Mouse (Mus musculus) liver, embryonic 14.5 days (tissue): ENCODE measurements around the gene Slc25a10. TPM values are rescaled to one million over a fixed set of nuclear protein-coding genes. Genes with fewer than 3 reads are reported as not detected.
A peak's percentile ranks its signal among the peaks of the same experiment; 100 is the strongest.

Source experiments
- ATAC-seq: fragments of 200-750 bp; cut with Nextera tagmentation; 2 replicates; pipeline ENCODE4 v1.8.0; 2017; ENCODE audit warnings: moderate number of reproducible peaks, mild to moderate bottlenecking, moderate library complexity; ENCODE audit not compliant: insufficient read depth
- DNase-seq, 3 experiments: peaks; one replicate each; pipeline ENCODE4 v3.0.0-alpha.2; 2012 to 2013; ENCODE audit warnings: low read depth in 3 of 3, low spot score in 3 of 3
- H3K27ac ChIP-seq: fragments of 300-500 bp; sonication (generic); 2 replicates; pipeline ENCODE4 v1.5.1; 2014; ENCODE audit warnings: moderate library complexity, mild to moderate bottlenecking, control low read depth, inconsistent platforms
- H3K27me3 ChIP-seq: fragments of 300-500 bp; sonication (generic); 2 replicates; pipeline ENCODE4 v1.6.1; 2014; ENCODE audit warnings: mild to moderate bottlenecking, low read length, moderate library complexity; ENCODE audit not compliant: control insufficient read depth, insufficient read depth
- H3K36me3 ChIP-seq: fragments of 300-500 bp; sonication (generic); replicated peaks from 2 replicates; pipeline ENCODE4 v1.6.1; 2014; ENCODE audit warnings: low read depth; ENCODE audit not compliant: control insufficient read depth, insufficient read depth
- H3K4me1 ChIP-seq, 2 experiments: fragments of 200-500 bp in 1 of 2; fragments of 300-500 bp in 1 of 2; sonication (generic) in 1 of 2; replicated peaks; 2 replicates each; pipeline ENCODE4 v1.6.1; 2012 to 2014; ENCODE audit warnings: antibody characterized with exemption in 1 of 2, inconsistent platforms in 1 of 2, low read length in 1 of 2; ENCODE audit not compliant: control insufficient read depth in 2 of 2, insufficient read depth in 2 of 2
- H3K4me2 ChIP-seq: fragments of 300-500 bp; sonication (generic); 2 replicates; pipeline ENCODE4 v1.6.1; 2014; ENCODE audit warnings: low read depth, mild to moderate bottlenecking, control low read depth, moderate library complexity
- H3K4me3 ChIP-seq, 2 experiments: fragments of 200-500 bp in 1 of 2; fragments of 300-500 bp in 1 of 2; sonication (generic) in 1 of 2; 2 replicates each; pipeline ENCODE4 v1.5.1; 2012 to 2014; ENCODE audit warnings: low read depth in 2 of 2, low read length in 2 of 2, mild to moderate bottlenecking in 2 of 2, control low read depth in 1 of 2, inconsistent platforms in 1 of 2, moderate library complexity in 1 of 2; ENCODE audit not compliant: insufficient read depth in 1 of 2
- H3K9ac ChIP-seq: fragments of 300-500 bp; sonication (generic); replicated peaks from 2 replicates; pipeline ENCODE4 v1.6.1; 2014; ENCODE audit warnings: mild to moderate bottlenecking, control low read depth, moderate library complexity
- H3K9me3 ChIP-seq: fragments of 300-500 bp; sonication (generic); 2 replicates; pipeline ENCODE4 v1.6.1; 2016; ENCODE audit warnings: low read length, mixed read lengths; ENCODE audit not compliant: control insufficient read depth
- CTCF ChIP-seq: IDR thresholded peaks from 2 replicates; pipeline ENCODE4 v1.5.1; 2016; ENCODE audit warnings: antibody characterized with exemption, low read depth, control low read depth
- EP300 ChIP-seq: IDR thresholded peaks from 2 replicates; pipeline ENCODE4 v1.6.1; 2016; ENCODE audit warnings: antibody characterized with exemption, low read depth
- WGBS: fragments of 180-500 bp; shearing (Covaris S2); extraction: QIAGEN DNeasy Blood & Tissue Kit; methylation state at CpG from one replicate; pipeline ENCODE4 v1.1.7; 2014; ENCODE audit not compliant: insufficient replicate concordance; 5-methylcytosine and 5-hydroxymethylcytosine counted together
- polyA plus RNA-seq, 2 experiments: library from polyadenylated mRNA; depleted of rRNA in 1 of 2; stranded (reverse) in 1 of 2; unstranded in 1 of 2; fragments of >200 nt; fragmentation: Nextera tagmentation in 1 of 2; extraction: Ambion mirVana in 1 of 2; gene quantifications; 2 replicates each; pipeline versions ENCODE4 v1.2.1 to v1.2.3; 2012 to 2014

Gene Slc25a10
- polyA plus RNA-seq, 2 experiments = 31.5 to 35.1 TPM

DNA sequence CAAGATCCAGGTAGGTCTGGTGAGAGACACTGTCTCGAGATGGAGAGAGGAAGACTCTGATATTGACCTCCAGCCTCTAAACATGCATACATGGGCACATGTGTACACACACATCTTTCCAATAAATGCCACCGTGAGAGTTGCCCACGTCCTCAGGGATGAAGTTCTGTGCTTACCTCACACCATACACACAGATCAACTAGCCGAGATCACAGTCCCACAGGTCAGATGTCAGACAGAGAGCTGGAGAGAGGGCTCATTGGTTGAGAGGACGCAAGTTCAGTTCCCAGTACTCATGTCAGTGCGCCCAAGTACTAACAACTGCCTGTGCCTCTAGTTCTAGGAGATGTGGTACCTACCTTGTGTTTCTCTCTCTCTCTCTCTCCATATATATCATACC, 9.4 kb downstream of the Slc25a10 start:
- ATAC-seq (no peak), DNase-seq (no peak)
- TF ChIP-seq EP300 (no peak), CTCF (no peak)
- Histone ChIP-seq H3K9ac (no peak overlapping the region), H3K9me3 (no peaks in the 10 kb centered on the region), H3K4me3 (no peak overlapping the region), H3K27me3 (no peaks in the 10 kb centered on the region), H3K4me1 (0 out of 4 replicates have a peak, but pooled peaks cover 0 to 1% of the 10 kb centered on the region in 2 experiments), H3K4me2 (no peak overlapping the region), H3K27ac (no peak overlapping the region), H3K36me3 (peaks cover 6% of the 10 kb centered on the region)
- 48% methylated on average over 6 of the region's 6 CpGs for WGBS

GRCm38 (mm10) chr11:120501701-120502100, 10.1 kb downstream of the Slc25a10 start:
- Histone ChIP-seq H3K4me2 (no peak overlapping the region), H3K4me1 (peaks cover 0 to 3% of the 10 kb centered on the region in 2 experiments; a peak in 1 of 4 replicates), H3K4me3 (no peak overlapping the region), H3K36me3 (peaks cover 4% of the 10 kb centered on the region), H3K9me3 (no peaks in the 10 kb centered on the region), H3K9ac (no peak overlapping the region), H3K27me3 (no peaks in the 10 kb centered on the region), H3K27ac (no peak overlapping the region)
- whole genome bisulfite sequencing = 65% methylated on average over 4 of the region's 4 CpGs
- ATAC-seq (no peak), DNase-seq (no peak)
- TF ChIP-seq EP300 (no peak), CTCF (no peak)

DNA sequence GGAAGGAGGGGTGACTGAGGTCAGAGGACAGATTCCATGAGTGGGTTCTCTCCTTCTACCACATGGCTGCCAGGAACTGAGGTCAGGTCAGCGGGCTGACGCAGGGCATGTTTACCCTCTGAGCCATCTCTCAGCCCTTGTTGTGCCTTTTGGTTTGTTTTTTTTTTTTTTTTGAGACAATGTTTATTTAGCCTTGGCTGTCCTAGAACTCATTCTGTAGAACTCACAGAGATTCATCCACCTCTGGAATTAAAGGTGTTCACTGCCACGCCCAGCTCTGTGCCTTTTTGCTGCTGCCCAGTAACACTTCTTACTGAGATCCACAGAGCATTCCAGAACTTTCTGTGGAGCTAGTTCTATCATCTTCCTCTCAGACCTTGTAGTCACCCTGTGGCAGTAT, 14.0 kb downstream of the Slc25a10 start:
- Histone ChIP-seq H3K4me1 (peaks cover 11 to 17% of the 10 kb centered on the region in 2 experiments), H3K4me2 (no peak overlapping the region), H3K9me3 (no peaks in the 10 kb centered on the region), H3K27me3 (no peaks in the 10 kb centered on the region), H3K36me3 (no peaks in the 10 kb centered on the region), H3K9ac (no peak overlapping the region), H3K27ac (no peak overlapping the region), H3K4me3 (no peak overlapping the region)
- ATAC-seq (no peak), DNase-seq (no peak)
- WGBS = 70% methylated on average over 3 of the region's 3 CpGs
- TF ChIP-seq EP300 (no peak), CTCF (no peak)

GRCm38 (mm10) chr11:120506899-120507298, 15.3 kb downstream of the Slc25a10 start:
- no peaks in the 10 kb centered on the region for H3K36me3 ChIP-seq
- WGBS = 40% methylated on average over 4 of the region's 4 CpGs
- no peak overlapping the region for H3K4me2 ChIP-seq
- no peak overlapping the region for H3K27ac ChIP-seq
- no peak overlapping the region for H3K4me3 ChIP-seq
- H3K9me3 ChIP-seq = no peaks in the 10 kb centered on the region
- peak; percentile 62 for TF ChIP-seq CTCF
- no peak for TF ChIP-seq EP300
- H3K27me3 ChIP-seq = no peaks in the 10 kb centered on the region
- no peak for ATAC-seq
- DNase-seq = no peak
- H3K9ac ChIP-seq = no peak overlapping the region
- peaks cover 11 to 21% of the 10 kb centered on the region in 2 experiments for H3K4me1 ChIP-seq

DNA sequence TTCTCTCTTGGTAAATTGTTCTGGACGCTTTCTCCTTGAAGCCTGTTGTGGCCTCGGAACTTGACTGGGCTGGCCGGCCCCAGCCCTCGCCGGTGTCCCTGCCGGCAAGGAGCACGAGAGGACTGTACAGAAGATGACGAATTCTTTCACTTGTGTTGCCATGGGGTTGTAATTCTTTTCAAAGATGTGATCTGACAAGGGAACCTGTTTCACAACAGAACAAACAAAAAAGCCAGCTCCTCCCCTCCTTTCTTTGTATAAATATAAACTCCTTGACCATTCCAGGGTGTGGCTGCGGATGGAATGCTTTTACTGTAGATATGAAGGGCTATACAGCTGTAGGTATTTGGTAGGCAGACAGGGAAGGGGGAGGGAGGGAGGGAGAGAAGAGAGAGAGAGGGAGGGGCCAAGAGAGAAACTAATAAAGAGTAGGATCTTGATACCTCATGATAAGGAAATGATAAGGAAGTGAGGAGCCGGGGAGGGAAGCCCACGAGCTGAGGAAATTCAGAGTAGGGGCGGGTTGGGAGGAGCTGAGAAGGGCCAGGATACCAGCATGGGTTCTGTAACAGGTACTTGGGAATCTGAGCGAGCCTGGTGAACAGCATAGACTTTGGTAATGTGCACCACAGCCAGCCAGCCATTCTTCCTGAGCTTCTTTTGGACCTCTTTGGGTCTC, 16.1 kb downstream of the Slc25a10 start:
- Histone ChIP-seq H3K36me3 (no peaks in the 10 kb centered on the region), H3K27me3 (no peaks in the 10 kb centered on the region), H3K4me3 (no peak overlapping the region), H3K4me1 (peaks cover 11 to 21% of the 10 kb centered on the region in 2 experiments), H3K9ac (no peak overlapping the region), H3K9me3 (no peaks in the 10 kb centered on the region), H3K4me2 (no peak overlapping the region), H3K27ac (no peak overlapping the region)
- DNase-seq (no peak), ATAC-seq (no peak)
- no peak for TF ChIP-seq CTCF
- no peak for TF ChIP-seq EP300
- 67% methylated on average over 13 of the region's 13 CpGs for WGBS
